Mouse (Mus musculus) cerebellum, adult 2 months (tissue): ENCODE results near the gene Wdr31.

ENCODE experiments used
- CTCF ChIP-seq: fragments of 200-500 bp; IDR thresholded peaks from 2 replicates; pipeline ENCODE4 v1.5.1; 2011; ENCODE audit warnings: low read depth, mild to moderate bottlenecking, control low read depth, low read length, moderate library complexity, borderline replicate concordance; ENCODE audit not compliant: insufficient read depth
- POLR2A ChIP-seq: fragments of 200-500 bp; IDR thresholded peaks from 2 replicates; pipeline ENCODE4 v1.6.1; 2011; ENCODE audit warnings: low read length, control low read depth, borderline replicate concordance; ENCODE audit not compliant: insufficient read depth

DNA sequence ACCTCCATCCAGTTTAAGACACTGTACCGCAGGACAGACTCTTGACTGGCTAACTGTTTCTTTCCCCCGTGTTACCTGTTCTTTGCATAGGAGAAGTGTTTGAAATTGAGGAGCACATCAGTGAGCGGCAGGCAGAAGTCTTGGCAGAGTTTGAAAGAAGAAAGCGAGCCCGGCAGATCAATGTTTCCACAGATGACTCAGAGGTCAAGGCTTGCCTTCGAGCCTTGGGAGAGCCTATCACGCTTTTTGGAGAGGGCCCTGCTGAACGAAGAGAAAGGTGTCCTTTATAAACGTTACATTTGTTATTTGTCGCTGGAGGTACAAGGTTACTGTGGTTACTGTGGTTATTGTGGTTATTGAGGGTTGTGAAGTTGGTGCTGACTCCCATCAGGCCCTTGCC, 59.1 kb downstream of the Wdr31 start:
- TF ChIP-seq POLR2A (no peak), CTCF (no peak)
